Mouse (Mus musculus) cerebellum, postnatal 14 days (tissue): ENCODE data around the gene N4bp2l2.

ENCODE experiments used
- DNase-seq, 2 experiments: peaks; one replicate each; pipeline ENCODE4 v3.0.0; 2021; ENCODE audit warnings: mixed read lengths in 2 of 2

N4bp2l2 gene

GRCm38 (mm10) chr5:150641440-150641839 lies 24.5 kb downstream of the N4bp2l2 start:
- no peak for DNase-seq

- DNase-seq: no peak
These were observed 36.3 kb downstream of the N4bp2l2 start for GRCm38 (mm10) chr5:150629692-150630091.

DNA sequence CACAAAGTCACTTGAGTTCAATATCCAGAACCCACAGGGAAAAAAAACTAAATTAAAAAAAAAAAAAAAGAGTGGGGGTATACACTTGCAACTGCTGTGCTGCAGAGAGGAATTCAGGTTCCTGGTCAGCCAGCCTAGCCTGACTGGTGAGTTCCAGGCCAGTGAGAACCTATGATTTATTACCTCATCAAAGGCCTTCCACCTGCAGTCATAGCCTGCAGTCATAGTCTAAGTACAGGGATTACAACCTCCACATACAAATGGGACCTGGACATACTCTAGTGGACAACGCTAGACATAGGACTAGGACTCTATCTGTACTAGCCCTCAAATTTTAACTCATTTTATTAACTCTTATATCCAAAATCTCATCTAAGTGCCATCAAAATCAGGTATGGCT lies 36.7 kb downstream of the N4bp2l2 start:
- DNase-seq: no peak

DNA sequence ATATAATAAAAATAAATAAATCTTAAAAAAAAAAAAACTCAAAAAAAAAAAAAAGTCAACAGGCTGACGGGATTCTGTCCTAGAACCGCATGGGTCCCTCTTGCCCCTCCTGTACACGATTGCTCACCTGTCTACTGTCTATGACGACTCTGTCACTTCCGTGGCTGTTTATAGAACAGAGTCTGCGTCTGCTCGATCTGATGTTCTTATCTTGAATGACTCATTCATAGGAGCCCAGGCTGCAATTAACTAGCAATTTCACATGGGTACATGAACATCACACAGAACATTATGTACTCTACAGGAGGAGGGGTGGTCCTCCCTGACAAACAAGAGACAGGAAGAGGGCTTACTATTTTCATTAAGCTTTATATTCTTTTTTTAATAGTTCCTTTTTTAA lies 40.5 kb downstream of the N4bp2l2 start:
- no peak for DNase-seq

DNA sequence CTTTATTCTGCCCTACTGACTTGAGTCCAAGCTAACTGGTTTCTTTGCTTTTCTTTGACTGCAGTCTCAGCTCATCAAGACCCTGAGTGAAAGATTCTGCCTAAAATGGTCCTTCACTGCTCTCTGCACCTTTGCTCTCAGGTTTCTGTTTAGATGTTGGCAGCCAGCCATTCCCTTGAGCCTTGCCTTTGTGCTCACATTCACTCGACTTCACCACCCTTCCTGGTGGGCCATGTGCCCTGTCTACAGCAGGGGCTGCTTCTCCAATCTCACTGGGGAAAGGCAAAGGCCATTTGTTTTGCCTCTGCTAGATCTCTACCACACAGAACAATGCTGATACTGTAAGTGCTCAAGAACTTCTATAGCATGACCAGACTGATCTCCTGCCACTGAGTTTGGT lies 43.2 kb downstream of the N4bp2l2 start:
- DNase-seq: peak in 1 of 2 experiments; percentile 24

GRCm38 (mm10) chr5:150621592-150621991 lies 44.4 kb downstream of the N4bp2l2 start:
- no peak for DNase-seq

- DNase-seq: no peak
These were observed 45.3 kb downstream of the N4bp2l2 start for GRCm38 (mm10) chr5:150620588-150621135.

GRCm38 (mm10) chr5:150618599-150619355 lies 47.2 kb downstream of the N4bp2l2 start:
- no peak for DNase-seq

DNA sequence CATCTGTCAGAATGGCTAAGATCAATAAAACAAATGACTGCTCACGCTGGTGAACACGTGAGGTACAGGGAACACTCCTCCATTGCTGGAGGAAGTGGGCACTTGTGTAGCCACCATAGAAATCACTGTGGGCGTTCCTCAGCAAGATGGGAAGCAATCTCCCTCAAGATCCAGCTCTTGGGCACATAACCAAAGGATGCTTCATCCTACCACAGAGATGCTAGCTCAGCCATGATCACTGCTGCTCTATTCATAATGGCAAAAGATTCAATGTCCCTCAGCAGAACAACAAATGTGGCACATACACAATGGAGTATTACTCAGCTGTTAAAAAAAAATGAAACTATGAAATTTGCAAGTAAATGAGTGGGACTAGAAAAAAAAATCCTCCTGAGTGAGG lies 49.3 kb downstream of the N4bp2l2 start:
- DNase-seq: no peak

- DNase-seq: no peak
These were observed 49.8 kb downstream of the N4bp2l2 start for GRCm38 (mm10) chr5:150616216-150616615.

DNA sequence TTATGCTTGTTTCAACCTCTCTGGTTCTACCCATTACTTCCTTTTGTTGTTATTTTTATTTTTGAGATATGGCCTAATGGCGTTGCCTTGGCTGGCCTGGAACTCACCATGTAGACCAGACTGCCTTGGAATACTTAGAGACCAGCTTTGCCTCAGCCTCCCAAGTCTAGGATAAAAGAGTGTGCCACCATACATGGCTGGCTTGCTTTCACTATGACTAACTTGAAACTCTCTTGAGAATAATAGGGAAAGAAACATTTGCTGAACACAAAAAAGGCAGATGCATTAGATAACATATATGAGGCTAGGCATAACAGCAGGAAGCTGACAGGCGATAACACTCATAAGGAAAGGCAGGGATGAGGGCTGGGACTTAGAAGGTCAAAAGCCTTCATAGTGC lies 51.9 kb downstream of the N4bp2l2 start:
- DNase-seq: no peak

- no peak for DNase-seq
These were observed 54.3 kb downstream of the N4bp2l2 start for GRCm38 (mm10) chr5:150611697-150612096.

DNA sequence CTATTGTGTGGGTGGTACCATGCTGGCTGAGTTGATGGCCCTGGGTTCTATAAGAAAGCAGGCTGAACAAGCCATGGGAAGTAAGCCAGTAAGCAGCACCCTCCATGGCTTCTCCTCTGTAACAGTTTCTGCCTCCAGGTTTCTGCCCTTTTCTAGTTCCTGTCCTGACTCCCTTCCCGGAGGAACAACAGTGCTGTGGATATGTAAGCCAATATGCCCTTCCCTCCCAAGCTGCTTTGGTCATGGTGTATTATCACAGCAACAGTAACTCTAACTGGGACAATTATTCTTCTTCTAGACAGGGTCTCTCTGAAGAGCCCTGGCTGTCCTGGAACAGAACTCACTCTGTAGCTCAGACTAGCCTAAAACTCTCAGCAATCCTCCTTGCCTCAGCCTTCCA lies 54.8 kb downstream of the N4bp2l2 start:
- no peak for DNase-seq

DNA sequence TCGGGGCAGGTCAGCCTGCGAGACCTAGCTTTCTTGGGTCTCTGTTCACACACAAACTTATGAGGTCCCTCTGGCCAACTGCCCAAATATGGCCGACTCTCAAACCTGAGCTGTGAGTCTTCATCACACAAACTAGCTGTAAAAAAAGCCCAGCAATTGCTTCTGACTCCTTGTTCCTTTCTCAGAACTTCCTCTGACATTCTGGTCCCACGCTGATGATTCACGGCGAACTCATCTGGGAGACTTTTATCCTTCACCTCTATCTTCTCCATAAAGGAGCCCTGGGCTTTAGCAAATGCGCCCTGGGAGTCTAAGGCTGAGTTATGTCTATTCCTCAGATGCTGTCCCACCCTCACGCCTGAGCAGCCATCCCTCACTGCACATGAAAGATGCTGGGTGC lies 58.4 kb downstream of the N4bp2l2 start:
- no peak for DNase-seq

GRCm38 (mm10) chr5:150606131-150606530 lies 59.9 kb downstream of the N4bp2l2 start:
- DNase-seq: no peak

DNA sequence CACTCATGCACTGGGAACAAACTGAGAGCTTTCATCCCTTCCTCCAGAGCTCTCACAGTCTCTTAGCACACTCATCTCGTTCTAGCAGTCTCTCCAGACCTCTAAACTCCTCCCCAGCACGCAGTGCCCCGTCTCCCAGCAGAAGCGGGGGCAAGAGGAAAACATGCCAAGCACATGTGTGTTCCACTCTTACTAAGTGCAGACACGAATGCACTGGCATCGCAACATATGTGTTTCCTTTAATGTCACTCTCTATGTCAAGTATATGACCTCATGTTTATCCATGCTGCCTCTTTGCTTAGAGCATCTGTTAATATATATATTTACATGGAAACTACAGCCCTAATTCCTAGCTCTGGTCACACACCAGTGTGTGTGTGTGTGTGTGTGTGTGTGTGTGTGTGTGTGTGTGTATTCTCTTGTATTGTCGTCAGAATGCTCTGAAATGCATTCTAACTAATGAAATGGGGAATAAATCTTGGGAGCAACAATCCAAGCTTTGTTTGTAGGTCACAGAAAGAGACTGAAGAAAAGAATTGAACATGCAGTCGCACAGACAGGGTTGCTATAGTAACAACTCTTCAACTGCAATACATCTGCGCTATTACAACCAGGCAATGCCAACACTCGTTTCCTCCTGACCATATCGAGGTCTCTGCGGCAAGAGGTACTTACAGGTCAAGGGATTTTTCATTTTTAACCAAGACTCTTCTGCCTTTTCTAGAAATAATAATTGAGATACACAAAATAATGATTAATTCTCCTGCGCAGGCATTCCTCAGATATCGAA lies 64.3 kb downstream of the N4bp2l2 start:
- no peak for DNase-seq

DNA sequence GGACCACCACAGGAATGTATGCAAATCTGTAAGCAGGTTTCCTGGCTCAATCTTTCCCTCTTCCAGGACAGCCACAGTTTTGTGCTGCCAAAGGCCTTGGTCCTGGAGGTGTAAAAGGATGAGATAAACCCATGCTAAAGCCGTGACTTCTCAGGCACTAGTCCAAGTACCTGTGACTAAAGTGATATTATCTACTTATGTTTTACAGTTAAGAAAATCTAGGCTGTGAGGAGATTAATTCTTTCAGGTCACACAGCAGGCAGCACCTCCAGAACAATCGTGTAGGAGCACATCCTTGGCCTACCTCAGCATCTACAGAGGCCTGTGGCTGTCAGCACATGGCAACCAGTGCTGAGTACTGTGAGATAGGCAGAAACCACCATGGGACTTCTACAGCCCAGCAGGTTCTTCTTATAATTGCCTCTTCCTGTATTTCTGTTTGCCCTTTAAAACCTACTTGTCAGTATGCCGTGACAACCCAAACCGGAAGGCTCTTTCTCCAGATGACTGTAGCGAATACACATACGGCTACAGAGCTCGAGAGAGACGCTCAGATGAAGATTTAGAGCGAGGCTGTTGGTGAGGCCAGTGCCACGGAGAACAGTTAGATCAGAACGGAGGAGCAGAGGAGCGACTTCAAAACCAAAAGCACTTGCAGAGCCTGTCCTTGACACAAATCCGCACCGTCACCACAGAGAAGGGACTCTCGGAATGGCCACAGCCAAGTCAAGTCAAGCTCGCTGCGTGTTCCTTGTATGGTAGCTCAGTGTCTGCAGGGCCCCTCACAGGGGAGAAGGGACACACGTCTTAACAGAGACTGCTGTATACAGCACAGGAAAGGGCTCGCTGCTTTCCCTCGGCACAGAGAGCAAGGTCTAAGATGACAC lies 65.2 kb downstream of the N4bp2l2 start:
- DNase-seq: no peak

DNA sequence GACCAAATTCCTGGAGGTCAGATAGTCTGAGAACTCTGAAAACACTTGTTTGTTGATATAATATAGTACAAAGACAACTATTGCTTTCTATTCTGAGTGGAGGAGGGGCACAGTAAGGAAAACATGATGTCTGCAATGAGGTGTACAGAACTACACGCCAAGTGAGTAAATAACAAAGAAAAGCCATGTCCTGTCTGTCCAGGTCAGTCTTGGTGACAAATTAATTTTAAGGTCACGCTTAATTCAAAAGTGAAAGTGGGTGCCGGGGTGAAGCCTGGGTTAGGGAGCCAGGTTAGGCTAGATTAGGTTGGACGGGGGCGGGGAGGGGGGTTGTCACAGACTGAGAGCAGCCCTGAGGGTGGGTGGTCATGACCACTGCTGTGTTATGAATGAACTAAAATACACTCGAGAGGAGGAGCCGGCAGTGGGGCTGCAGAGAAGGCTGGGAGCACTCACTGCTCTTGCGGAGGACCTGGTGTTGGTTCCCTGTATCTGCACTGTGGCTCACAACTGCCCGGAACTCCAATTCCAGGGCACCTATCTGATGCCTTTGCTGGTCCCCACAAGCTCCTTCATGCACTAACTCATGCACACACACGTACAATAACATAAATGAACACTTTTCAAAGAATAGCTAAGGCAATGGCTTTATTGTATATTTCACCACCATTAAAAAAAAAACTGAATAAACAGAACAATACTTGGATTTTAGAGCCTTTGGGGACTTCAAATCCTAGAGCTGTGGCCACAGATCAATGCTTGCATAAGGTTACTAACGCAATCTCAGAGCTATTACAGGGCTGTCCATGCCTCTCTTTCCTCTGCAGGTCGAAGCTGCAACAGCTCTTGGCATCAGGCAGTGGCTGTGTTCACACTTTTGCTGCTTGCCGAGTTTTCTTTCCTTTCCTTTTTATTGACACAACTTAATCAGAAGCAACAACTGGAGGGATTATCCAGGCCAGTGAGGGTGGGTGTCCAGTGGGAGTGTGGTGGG lies 66.4 kb downstream of the N4bp2l2 start:
- no peak for DNase-seq

DNA sequence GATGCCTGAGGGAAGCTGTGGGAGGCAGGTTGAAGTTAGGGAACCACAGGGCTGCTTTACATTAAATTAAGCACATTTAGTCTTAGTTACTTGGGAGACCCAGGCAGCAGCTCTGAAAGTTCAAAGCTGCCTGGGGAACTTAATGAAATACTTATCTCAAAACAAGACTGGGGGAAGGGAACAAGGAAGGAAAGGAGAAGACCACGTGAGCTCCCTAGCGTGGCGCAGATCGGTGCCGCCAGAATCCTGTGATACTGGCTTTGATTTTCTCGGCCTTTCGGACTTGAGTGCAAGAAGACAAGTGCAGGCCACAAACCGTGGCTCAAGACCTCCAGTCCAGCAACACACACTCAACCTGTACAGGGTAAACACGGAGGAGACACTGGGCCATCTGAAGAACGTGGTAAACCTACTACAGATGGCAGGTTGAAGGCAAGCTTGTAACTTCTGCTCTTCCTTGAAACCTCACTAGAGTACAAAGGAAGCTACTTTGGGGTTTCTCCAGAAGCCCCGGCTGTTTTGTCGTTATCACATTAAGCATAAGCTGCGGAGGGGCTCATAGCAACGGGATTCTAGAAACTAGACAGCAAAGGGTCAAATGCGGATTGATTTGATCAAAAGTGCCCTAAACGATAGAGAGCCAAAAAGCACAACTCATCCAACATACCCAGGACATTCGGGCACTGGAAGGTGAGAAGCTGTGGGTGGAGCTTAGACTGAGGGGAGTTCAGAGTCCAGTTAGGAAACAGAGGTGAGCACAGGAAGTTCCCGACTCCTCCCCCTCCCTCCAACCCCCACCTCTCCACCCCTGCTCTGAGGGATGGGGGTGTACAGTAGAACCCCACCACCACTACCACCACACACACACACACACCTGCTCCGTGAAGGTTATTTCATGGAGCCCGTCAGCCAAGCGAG lies 67.5 kb downstream of the N4bp2l2 start:
- no peak for DNase-seq

DNA sequence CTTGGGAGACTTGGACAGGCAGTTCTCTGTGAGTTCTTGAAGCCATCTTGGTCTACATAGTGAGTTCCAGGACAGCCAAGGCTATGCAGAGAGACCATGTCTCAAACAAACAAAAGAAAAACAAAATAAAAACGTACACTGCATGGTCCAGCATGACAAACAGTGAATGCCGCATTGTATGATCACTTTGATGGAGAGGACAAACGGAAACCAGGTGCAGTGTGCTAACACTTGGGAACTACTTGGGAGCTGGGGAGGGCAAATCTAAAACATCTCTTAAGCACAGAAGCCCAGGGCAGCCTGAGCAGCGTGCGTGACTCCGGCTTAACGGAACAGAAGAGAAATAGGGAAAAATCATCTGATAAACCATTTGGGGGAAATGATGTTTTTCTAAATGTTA lies 68.9 kb downstream of the N4bp2l2 start, which contains the start of gene N4bp2l1:
Gene N4bp2l1 (minus strand): TSS at position 101 of the 400 bp plus-strand sequence.
- DNase-seq: no peak
